Mouse (Mus musculus) left cerebral cortex, adult 2 months (tissue): ENCODE measurements at regions not wholly inside any gene's neighbourhood (a gene's known extent, or its start where the extent isn't known, plus 50 kb on each side); places are given as distances from the start of the nearest gene placed in this dataset.
"Not testable (repeated sequence)": the region's sequence is repeated elsewhere in the genome, so short reads cannot be mapped to it uniquely, and the experiment has no call there.

ENCODE experiments used
- DNase-seq, 2 experiments: peaks; one replicate each; pipeline ENCODE4 v3.0.0; 2021 to 2022; ENCODE audit warnings: low spot score in 2 of 2, mixed read lengths in 1 of 2; ENCODE audit errors: extremely low spot score in 1 of 2
- H3K27ac ChIP-seq: fragments of 200-600 bp; 2 replicates; pipeline ENCODE4 v1.8.1; 2022
- H3K4me3 ChIP-seq: fragments of 200-600 bp; 2 replicates; pipeline ENCODE4 v1.8.1; 2022
- CTCF ChIP-seq: fragments of 200-600 bp; IDR thresholded peaks from 2 replicates; pipeline ENCODE4 v1.8.1; 2022; ENCODE audit warnings: antibody characterized with exemption, mild to moderate bottlenecking, moderate library complexity
- intact Hi-C: fragments of 180-260 bp; cut with DNase I; formaldehyde crosslinking; loops from one replicate; pipeline ENCODE4 v1.15.1; 2025

DNA sequence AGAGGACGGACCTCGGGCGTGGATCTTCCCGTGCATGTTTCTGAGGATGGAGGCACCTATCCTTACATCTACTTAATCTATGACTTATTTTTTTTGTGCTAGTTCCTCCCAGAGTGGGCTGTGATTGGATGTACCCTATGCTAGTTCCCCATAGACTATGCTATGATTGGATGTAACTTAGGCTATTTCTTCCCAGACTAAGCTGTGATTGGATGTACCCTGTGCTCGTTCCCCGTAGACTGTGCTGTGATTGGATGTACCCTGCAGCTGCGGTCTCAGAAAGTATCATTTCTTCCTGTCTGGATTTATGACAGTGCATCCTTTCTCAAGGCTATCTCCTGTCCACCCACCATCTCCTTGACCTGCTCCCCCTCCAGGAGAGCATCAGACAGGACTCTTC, 410.2 kb downstream of the Ptpru start:
- TF ChIP-seq CTCF = no peak
- H3K27ac ChIP-seq = no peak overlapping the region
- H3K4me3 ChIP-seq = no peak overlapping the region
- no peak for DNase-seq
- intact Hi-C loops = no loop called here

- Histone ChIP-seq H3K4me3 (no peak overlapping the region), H3K27ac (peak overlapping the region; percentile 53)
- no peak for TF ChIP-seq CTCF
- peak in 1 of 2 experiments; percentile 33 for DNase-seq
- intact Hi-C loops = no loop called here
These were observed 408.7 kb downstream of the Ptpru start for GRCm38 (mm10) chr4:131429356-131429755.

DNA sequence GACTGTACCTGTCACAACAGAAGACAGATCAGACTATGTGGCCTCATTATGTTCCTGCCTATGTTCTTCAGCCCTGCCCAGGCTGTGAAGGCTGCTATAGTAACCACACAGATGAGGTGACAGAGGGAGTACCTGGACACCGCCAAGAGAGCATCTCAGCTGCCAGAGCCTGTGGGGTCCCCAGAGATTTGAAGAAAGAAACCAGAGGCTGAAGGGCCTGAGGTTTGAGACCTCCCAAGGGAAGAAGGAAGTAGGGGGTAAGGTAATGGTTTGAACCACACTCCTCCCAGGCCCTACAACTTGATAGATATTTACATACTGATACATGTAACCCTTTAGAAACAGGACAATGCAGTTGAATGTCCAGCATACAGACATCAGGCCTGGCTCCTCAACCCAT, 407.7 kb downstream of the Ptpru start:
- no peak overlapping the region for H3K4me3 ChIP-seq
- no peak for DNase-seq
- no peak overlapping the region for H3K27ac ChIP-seq
- intact Hi-C loops = loop anchor here (2.0 to 5.0 kb wide), 4 partner anchors 57 to 470 kb away; partner anchors contain the start of gene Ptpru
- no peak for TF ChIP-seq CTCF

- TF ChIP-seq CTCF = peak; percentile 97
- no peak overlapping the region for H3K4me3 ChIP-seq
- no peak overlapping the region for H3K27ac ChIP-seq
- intact Hi-C loops = loop anchor here (1.0 to 5.0 kb wide), 6 partner anchors 31 to 470 kb away; partner anchors contain the start of gene Ptpru
- DNase-seq = peak; percentile 67 to 78
These were observed 406.9 kb downstream of the Ptpru start for GRCm38 (mm10) chr4:131431188-131431587.

- TF ChIP-seq CTCF = no peak
- Histone ChIP-seq H3K4me3 (no peak overlapping the region), H3K27ac (no peak overlapping the region)
- intact Hi-C loops = loop anchor here (5.0 kb wide), 2 partner anchors 55 to 160 kb away; no protein-coding TSS in a partner anchor
- DNase-seq = no peak
These were observed 405.4 kb downstream of the Ptpru start for GRCm38 (mm10) chr4:131432591-131433177.

GRCm38 (mm10) chr4:131435222-131435621, 402.9 kb downstream of the Ptpru start:
- H3K4me3 ChIP-seq = no peak overlapping the region
- no peak for TF ChIP-seq CTCF
- intact Hi-C loops = no loop called here
- no peak for DNase-seq
- H3K27ac ChIP-seq = no peak overlapping the region

DNA sequence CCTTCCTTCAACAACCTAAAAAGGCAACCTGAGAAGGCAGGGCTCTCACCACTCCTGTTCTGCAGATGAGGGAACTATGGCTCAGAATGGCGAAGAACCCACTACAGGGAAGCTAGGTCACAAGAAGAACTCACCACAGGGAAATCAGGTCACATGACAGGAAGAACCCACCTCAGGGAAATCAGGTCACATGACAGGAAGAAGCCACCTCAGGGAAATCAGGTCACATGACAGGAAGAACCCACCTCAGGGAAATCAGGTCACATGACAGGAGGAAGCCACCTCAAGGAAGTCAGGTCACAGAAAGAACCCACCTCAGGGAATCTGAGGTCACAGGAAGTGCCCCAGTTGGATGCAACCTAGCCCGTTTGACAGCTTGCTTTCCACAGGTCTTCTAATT, 399.7 kb downstream of the Ptpru start:
- TF ChIP-seq CTCF = no peak
- H3K4me3 ChIP-seq = no peak overlapping the region
- no peak overlapping the region for H3K27ac ChIP-seq
- no peak for DNase-seq
- intact Hi-C loops = no loop called here

DNA sequence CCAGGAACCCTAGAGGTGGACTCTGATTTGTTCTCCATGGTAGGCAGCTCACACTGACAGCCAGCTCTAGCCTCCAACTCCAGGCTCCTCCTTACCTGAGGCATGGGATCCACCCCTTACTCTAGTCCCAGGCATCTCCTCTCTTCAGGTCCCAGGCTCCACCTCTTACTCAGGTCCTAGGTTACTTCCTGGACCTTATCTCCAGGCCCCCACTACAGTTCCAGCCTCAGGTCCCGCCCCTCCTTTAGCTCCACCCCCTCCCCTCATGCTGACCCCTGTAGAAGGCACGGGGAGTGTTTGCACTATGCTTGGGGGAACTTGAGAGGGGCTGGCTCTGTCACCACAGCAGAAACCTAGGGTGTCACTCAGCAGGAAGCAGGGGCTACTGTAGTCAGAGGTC, 399.2 kb downstream of the Ptpru start:
- intact Hi-C loops = no loop called here
- no peak for TF ChIP-seq CTCF

DNA sequence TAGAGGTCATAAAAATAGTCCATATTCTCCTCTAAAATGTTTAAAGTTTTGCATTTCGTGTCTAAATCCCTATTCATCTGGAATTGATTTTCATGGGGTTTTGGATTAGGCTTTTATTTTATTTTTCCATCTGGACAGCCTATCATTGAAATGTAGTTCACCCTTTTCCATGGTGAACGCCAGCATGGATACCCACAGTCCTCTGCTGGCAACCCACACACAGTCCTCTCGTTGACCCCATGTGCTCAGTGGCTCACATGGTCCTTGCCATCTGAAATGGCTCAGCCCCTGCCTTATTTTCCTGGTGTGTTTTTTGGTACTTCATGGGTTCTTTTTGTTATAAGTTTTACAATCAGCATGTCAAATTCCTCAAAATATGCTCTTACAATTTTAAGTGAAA, 397.2 kb downstream of the Ptpru start:
- no peak for DNase-seq
- Histone ChIP-seq H3K4me3 (no peak overlapping the region), H3K27ac (no peak overlapping the region)
- TF ChIP-seq CTCF = no peak
- intact Hi-C loops = no loop called here

More for the DNA sequence above, 399.2 kb downstream of the Ptpru start:
- H3K4me3 ChIP-seq = no peak overlapping the region
- no peak overlapping the region for H3K27ac ChIP-seq
- no peak for DNase-seq

GRCm38 (mm10) chr4:131443518-131443917, 394.6 kb downstream of the Ptpru start:
- Histone ChIP-seq H3K27ac (no peak overlapping the region), H3K4me3 (no peak overlapping the region)
- intact Hi-C loops = no loop called here
- DNase-seq = no peak
- no peak for TF ChIP-seq CTCF

DNA sequence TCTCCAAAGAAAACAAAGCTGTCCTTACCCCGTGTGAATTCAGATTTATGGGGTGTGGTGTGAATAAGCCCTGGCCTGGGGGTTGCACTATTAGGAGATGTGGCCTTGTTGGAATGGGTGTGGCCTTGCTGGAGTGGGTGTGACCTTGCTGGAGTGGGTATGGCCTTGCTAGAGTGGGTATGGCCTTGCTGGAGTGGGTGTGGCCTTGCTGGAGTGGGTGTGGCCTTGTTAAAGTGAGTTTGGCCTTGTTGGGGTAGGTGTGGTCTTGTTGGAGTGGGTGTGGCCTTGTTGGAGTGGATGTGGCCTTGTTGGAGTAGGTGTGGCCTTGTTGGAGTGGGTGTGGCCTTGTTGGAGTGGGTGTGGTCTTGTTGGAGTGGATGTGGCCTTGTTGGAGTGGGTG, 387.8 kb downstream of the Ptpru start:
- H3K27ac ChIP-seq, H3K4me3 ChIP-seq, intact Hi-C loops, DNase-seq: not testable (repeated sequence)

DNA sequence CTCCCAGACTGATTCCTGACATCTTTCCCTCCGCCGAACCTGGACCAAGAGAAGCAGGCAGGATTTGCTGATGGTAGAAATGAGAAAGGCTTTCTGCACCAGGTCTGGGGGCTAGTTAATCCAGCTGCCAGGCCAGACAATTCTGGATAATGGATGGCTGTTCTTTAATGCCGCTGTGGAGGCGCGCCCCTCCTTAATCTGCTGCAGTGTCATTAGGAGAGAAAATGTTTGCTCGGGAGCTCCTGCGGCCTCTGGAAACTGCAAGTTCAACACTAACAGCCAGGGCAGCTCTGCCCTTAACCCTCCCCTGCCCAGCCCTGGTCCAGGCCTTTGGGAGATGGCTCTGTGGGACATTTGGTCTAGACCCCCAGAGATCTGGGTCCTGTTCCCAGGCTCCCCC, 380.5 kb downstream of the Ptpru start:
- H3K4me3 ChIP-seq = no peak overlapping the region
- intact Hi-C loops = no loop called here
- DNase-seq = no peak
- no peak overlapping the region for H3K27ac ChIP-seq
- TF ChIP-seq CTCF = no peak

GRCm38 (mm10) chr4:131459746-131460145, 378.3 kb downstream of the Ptpru start:
- H3K27ac ChIP-seq = no peak overlapping the region
- TF ChIP-seq CTCF = no peak
- no peak overlapping the region for H3K4me3 ChIP-seq
- no peak for DNase-seq
- intact Hi-C loops = no loop called here

- Histone ChIP-seq H3K27ac (no peak overlapping the region), H3K4me3 (no peak overlapping the region)
- DNase-seq = no peak
- intact Hi-C loops = no loop called here
- TF ChIP-seq CTCF = no peak
These were observed 376.8 kb downstream of the Ptpru start for GRCm38 (mm10) chr4:131461312-131461711.
